Mouse (Mus musculus): ENCODE measurements around the gene Car6. TPM values are rescaled to one million over a fixed set of nuclear protein-coding genes. Genes with fewer than 3 reads are reported as not detected.
A peak's percentile ranks its signal among the peaks of the same experiment; 100 is the strongest.

Car6 gene
- polyA plus RNA-seq, 1 experiment from 2014 or later: not detected

DNA sequence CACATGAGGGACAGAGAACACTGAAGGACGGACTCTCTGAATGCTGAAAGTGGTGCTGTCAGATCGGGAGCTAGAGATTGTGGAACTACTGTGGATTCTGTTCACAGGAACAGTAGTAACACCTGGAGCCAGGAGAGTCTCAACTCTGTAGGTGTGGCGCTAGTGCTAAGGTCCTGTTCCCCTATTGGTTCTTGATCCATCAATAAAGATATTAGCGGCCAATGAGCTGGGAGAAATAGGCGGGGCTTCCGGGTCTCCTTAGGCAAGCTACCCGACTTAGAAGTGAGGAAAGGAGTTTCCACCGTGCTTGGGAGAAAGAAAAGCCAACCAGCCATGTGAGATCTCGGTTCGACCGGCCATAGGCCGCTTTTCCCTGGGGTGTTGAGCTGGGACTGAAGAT, 56.9 kb downstream of the Car6 start:
- Histone ChIP-seq H3K27ac (no peak overlapping the region), H3K9ac (no peak overlapping the region), H3K4me2 (peak overlapping the region; percentile 22; the same call in 1 of the 2 replicates), H3K4me1 (no peaks in the 10 kb centered on the region), H3K4me3 (replicated peaks) (no peak overlapping the region), H3K36me3 (no peaks in the 10 kb centered on the region), H3K27me3 (replicated peaks) (no peaks in the 10 kb centered on the region), H3K9me3 (no peaks in the 10 kb centered on the region)
- 26% methylated on average over 12 of the region's 12 CpGs for WGBS
- peak; percentile 48; the same call in 1 of the 2 replicates for ATAC-seq (ENCODE audit: insufficient read depth, low FRiP score, low read depth)

DNA sequence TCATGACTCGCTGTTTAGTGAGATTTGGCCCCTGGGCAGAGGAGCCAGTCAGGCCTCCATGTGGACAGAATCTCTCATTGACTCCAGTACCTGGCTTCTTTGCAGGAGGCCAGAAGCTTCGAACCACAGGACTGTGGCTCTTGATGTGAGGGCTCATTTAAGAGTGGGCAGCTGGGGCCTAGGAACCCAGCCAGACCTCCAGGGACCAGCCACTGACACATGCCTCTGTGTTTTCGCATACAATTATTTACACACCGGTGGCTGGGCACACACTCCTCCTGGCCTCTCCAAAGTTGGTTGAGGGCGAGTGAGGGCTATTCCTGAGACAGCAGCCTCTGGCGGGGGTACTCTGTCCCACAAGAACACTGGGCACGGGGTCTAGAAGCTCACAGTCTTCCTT, 60.8 kb downstream of the Car6 start:
- H3K27me3 ChIP-seq (replicated peaks): no peaks in the 10 kb centered on the region
- no peak overlapping the region for H3K9ac ChIP-seq
- no peaks in the 10 kb centered on the region for H3K9me3 ChIP-seq
- no peak overlapping the region for H3K4me2 ChIP-seq
- H3K4me1 ChIP-seq: peaks cover 10% of the 10 kb centered on the region; the same call in 1 of the 2 replicates
- no peak overlapping the region for H3K4me3 ChIP-seq (replicated peaks)
- ATAC-seq (ENCODE audit: insufficient read depth, low FRiP score, low read depth): no peak
- H3K27ac ChIP-seq: no peak overlapping the region
- H3K36me3 ChIP-seq: no peaks in the 10 kb centered on the region
- 80% methylated on average over 7 of the region's 7 CpGs for WGBS

DNA sequence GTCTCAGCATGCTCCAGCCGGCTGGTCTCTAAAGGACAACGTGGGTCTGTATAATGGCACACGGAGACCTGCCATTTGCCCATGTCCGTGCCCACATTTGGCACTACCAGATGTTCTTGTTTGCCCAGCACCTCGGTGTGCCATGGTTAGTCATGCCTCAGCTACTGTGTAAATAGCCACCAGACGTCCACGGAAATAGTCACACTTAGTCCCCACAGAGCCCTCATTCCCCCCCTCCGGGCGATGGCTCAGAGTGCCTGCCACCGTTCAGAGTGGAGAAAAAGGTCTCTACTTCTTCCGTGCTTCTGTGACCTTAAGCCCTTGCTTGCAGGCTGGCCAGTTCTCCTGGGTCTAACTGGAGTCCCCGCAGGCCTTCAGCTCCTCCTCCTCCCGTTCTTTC, 62.0 kb downstream of the Car6 start:
- 64% methylated on average over 13 of the region's 13 CpGs for WGBS
- H3K4me2 ChIP-seq: no peak overlapping the region
- H3K27ac ChIP-seq: no peak overlapping the region
- no peak overlapping the region for H3K4me3 ChIP-seq (replicated peaks)
- H3K4me1 ChIP-seq: peaks cover 10% of the 10 kb centered on the region; the same call in 1 of the 2 replicates
- no peak overlapping the region for H3K9ac ChIP-seq
- no peaks in the 10 kb centered on the region for H3K27me3 ChIP-seq (replicated peaks)
- no peak for ATAC-seq (ENCODE audit: insufficient read depth, low FRiP score, low read depth)
- H3K36me3 ChIP-seq: no peaks in the 10 kb centered on the region
- H3K9me3 ChIP-seq: no peaks in the 10 kb centered on the region

- H3K9ac ChIP-seq: no peak overlapping the region
These were observed 63.0 kb downstream of the Car6 start for GRCm38 (mm10) chr4:150138084-150138543.

GRCm38 (mm10) chr4:150137368-150138083, 63.6 kb downstream of the Car6 start:
- no peak for ATAC-seq (ENCODE audit: insufficient read depth, low FRiP score, low read depth)
- Histone ChIP-seq H3K27me3 (replicated peaks) (no peaks in the 10 kb centered on the region), H3K9ac (no peak overlapping the region), H3K4me3 (replicated peaks) (no peak overlapping the region; the same call in 1 of the 2 replicates), H3K36me3 (no peaks in the 10 kb centered on the region), H3K9me3 (no peaks in the 10 kb centered on the region), H3K4me2 (peak overlapping the region; percentile 53), H3K4me1 (peaks cover 15% of the 10 kb centered on the region), H3K27ac (no peak overlapping the region)
- 83% methylated on average over 7 of the region's 7 CpGs for WGBS

More at GRCm38 (mm10) chr4:150138084-150138543, 63.0 kb downstream of the Car6 start:
- Histone ChIP-seq H3K4me1 (peaks cover 11% of the 10 kb centered on the region; the same call in 1 of the 2 replicates), H3K9me3 (no peaks in the 10 kb centered on the region), H3K36me3 (no peaks in the 10 kb centered on the region), H3K27ac (0 out of 2 replicates have a peak overlapping the region, but pooled peaks have one; percentile 11), H3K4me3 (replicated peaks) (peak overlapping the region; percentile 23), H3K27me3 (replicated peaks) (no peaks in the 10 kb centered on the region), H3K4me2 (peak overlapping the region; percentile 53)
- peak; percentile 78 for ATAC-seq (ENCODE audit: insufficient read depth, low FRiP score, low read depth)
- WGBS: 19% methylated on average over 9 of the region's 9 CpGs

Other genes with a start within 250 kb of the Car6 start
- 15.1 and 15.6 TPM in 2 replicates for gene Spsb1, start 246.3 kb downstream of the Car6 start, polyA plus RNA-seq (2015; fragmentation: Nextera tagmentation; extraction: Ambion mirVana)
- gene H6pd, start 192.3 kb downstream of the Car6 start, polyA plus RNA-seq (2015; fragmentation: Nextera tagmentation; extraction: Ambion mirVana): 14.4 and 15.3 TPM in 2 replicates
- 1.2 and 1.3 TPM in 2 replicates for gene Gpr157, start 114.0 kb downstream of the Car6 start, polyA plus RNA-seq (2015; fragmentation: Nextera tagmentation; extraction: Ambion mirVana)
- 1.6 and 2.4 TPM in 2 replicates for gene Slc2a5, start 82.0 kb downstream of the Car6 start, polyA plus RNA-seq (2015; fragmentation: Nextera tagmentation; extraction: Ambion mirVana)
- gene Slc2a7, start 52.4 kb downstream of the Car6 start, polyA plus RNA-seq (2015; fragmentation: Nextera tagmentation; extraction: Ambion mirVana): 0.08 and 0.15 TPM in 2 replicates
- gene Eno1, start 35.4 kb upstream of the Car6 start, polyA plus RNA-seq (2015; fragmentation: Nextera tagmentation; extraction: Ambion mirVana): 1,302 and 1,597 TPM in 2 replicates
- gene Rere, start 80.3 kb upstream of the Car6 start, polyA plus RNA-seq (2015; fragmentation: Nextera tagmentation; extraction: Ambion mirVana): 23.7 and 33.3 TPM in 2 replicates

Data from stomach, embryonic 15.5 days (tissue).